In genomic region chr15:97773108-97773507, GRCm38 (mm10) we compare ENCODE assay signal across 8 mouse cellular contexts. TPM values are rescaled to one million over a fixed set of nuclear protein-coding genes. Genes with fewer than 3 reads are reported as not detected.
DNase-seq lines count a peak whose midpoint lies in the region; ATAC-seq lines count a peak whose summit lies in the region.

No protein-coding gene starts in this region.

- H3K27ac ChIP-seq in kidney, embryonic 16.5 days (ENCODE audit: low read length) = peak overlapping the region; percentile 99

- H3K4me1 ChIP-seq in kidney, embryonic 16.5 days (ENCODE audit: insufficient read depth, low read length) = peaks cover 82% of the 10 kb centered on the region

- no peak overlapping the region for H3K4me3 ChIP-seq in kidney, embryonic 16.5 days (ENCODE audit: low read length)

- ATAC-seq in kidney, embryonic 16.5 days (ENCODE audit: low FRiP score, low TSS enrichment) = peak; percentile 94
- no peak for ATAC-seq in cerebellum, adult (ENCODE audit: insufficient number of reproducible peaks, low FRiP score, low TSS enrichment)

- 8% methylated on average over 5 of the region's 5 CpGs for WGBS in kidney, embryonic 16.5 days

- peak overlapping the region; percentile 53; the same call in 1 of the 2 replicates for H3K9ac ChIP-seq in kidney, embryonic 16.5 days (replicated peaks; ENCODE audit: low read length)

- no peaks in the 10 kb centered on the region for H3K36me3 ChIP-seq in kidney, embryonic 16.5 days (ENCODE audit: insufficient read depth, low read length)

- H3K9me3 ChIP-seq in kidney, embryonic 16.5 days (ENCODE audit: low read length) = no peaks in the 10 kb centered on the region

- DNase-seq in urinary bladder, postnatal 14 days (ENCODE audit: low spot score) = peak; percentile 80
- DNase-seq in urinary bladder, postnatal 10 days (ENCODE audit: low spot score) = no peak
- DNase-seq in heart, adult 18-20 months = peak; percentile 73 to 87
- peak; percentile 89 for DNase-seq in lung, postnatal 14 days
- no peak for DNase-seq in layer of hippocampus, postnatal 10 days (ENCODE audit: low spot score in 2 of 2)
- no peak for DNase-seq in frontal cortex, postnatal 25 days (ENCODE audit: low spot score in 2 of 2)

- H3K27me3 ChIP-seq in kidney, embryonic 16.5 days (ENCODE audit: insufficient read depth, low read length) = no peaks in the 10 kb centered on the region; the same call in 1 of the 2 replicates

- peak overlapping the region; percentile 34; the same call in 1 of the 2 replicates for H3K4me2 ChIP-seq in kidney, embryonic 16.5 days (replicated peaks; ENCODE audit: low read depth, low read length)

RNA-seq across cellular contexts. Expression of gene Slc48a1, which starts 5.2 kb away (rescaled TPM):
- 10 to 100 TPM; 57.9 to 69.7 TPM for total RNA-seq in heart, adult 18-20 months (2021)
- 81.7 and 81.9 TPM in 2 replicates for polyA plus RNA-seq in kidney, embryonic 16.5 days (2015; fragmentation: Nextera tagmentation; extraction: Ambion mirVana)
- total RNA-seq in layer of hippocampus, postnatal 10 days (2021) = 100 to 1,000 TPM; 104 to 118 TPM

RNA-seq across cellular contexts. Expression of gene Rapgef3, which starts 5.3 kb away (rescaled TPM):
- 10 to 100 TPM; 21.8 to 23.3 TPM for total RNA-seq in heart, adult 18-20 months (2021)
- polyA plus RNA-seq in kidney, embryonic 16.5 days (2015; fragmentation: Nextera tagmentation; extraction: Ambion mirVana) = 36.3 and 36.4 TPM in 2 replicates
- 10 to 100 TPM; 37.3 to 43.3 TPM for total RNA-seq in layer of hippocampus, postnatal 10 days (2021)

RNA-seq across cellular contexts. Expression of gene Endou, which starts 42.0 kb away (rescaled TPM):
- total RNA-seq in heart, adult 18-20 months (2021) = 1 to 10 TPM; 1.3 to 1.8 TPM
- 0.45 and 0.60 TPM in 2 replicates for polyA plus RNA-seq in kidney, embryonic 16.5 days (2015; fragmentation: Nextera tagmentation; extraction: Ambion mirVana)
- total RNA-seq in layer of hippocampus, postnatal 10 days (2021) = under 1 TPM; 0.62 to 0.73 TPM

Comparison
In these comparisons a context has a peak if more than half of its experiments do, and no peak if none do; other contexts are left out.
1. DNase-seq: peak in urinary bladder, postnatal 14 days (single experiment), heart, adult 18-20 months (2 of 2) and lung, postnatal 14 days (single experiment); none in urinary bladder, postnatal 10 days (single experiment), layer of hippocampus, postnatal 10 days (0 of 2) and frontal cortex, postnatal 25 days (0 of 2).